Mouse (Mus musculus): ENCODE measurements around the gene Rabac1. TPM values are rescaled to one million over a fixed set of nuclear protein-coding genes. Genes with fewer than 3 reads are reported as not detected.
A peak's percentile ranks its signal among the peaks of the same experiment; 100 is the strongest.

The Rabac1 gene
- polyA plus RNA-seq, 2 experiments from 2014 or later, result 190 to 202 TPM

DNA sequence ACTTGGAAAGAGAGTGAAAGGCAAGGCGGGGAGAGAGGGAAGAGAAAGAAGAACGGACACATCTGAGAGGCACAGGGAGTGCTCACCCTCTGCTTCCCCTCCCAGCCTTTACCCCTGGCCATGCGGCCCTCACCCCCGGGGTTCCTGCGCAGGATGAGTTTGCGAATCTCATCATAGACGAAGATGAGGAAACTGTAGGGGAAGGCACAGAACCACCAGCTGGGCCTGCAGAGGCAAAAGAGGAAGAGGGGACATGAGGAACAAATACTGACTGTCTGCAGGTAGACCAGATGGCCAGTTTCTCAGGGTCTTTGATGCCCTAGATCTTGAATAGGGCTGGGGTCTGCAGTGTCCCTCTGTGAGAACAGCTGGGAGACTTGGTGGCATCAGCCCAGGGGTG lies 6.2 kb upstream of the Rabac1 start:
- ATAC-seq, result no peak

- ATAC-seq, result peak; percentile 24
Observed at GRCm38 (mm10) chr7:24974893-24975595, 2.5 kb upstream of the Rabac1 start.

DNA sequence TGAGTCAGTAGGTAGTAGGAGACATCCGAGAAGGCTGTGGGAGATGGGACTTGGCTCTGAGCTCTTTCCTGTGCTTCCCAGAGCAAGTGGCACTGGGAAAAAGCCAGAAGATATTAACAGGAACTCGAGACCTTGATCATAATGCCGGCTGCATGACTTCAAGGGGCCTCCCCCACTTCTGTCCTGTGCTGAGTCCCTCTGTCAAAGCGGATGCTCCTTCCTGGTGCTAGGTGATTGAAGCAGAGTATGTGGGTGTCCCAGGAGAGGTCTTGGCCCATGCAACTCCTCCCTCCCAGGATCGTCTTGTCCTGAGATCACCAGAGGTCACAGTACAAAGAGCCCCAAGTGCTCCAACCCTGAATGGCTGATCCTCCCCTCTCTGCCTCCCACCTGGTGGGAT lies 1.3 kb upstream of the Rabac1 start:
- ATAC-seq, result no peak

DNA sequence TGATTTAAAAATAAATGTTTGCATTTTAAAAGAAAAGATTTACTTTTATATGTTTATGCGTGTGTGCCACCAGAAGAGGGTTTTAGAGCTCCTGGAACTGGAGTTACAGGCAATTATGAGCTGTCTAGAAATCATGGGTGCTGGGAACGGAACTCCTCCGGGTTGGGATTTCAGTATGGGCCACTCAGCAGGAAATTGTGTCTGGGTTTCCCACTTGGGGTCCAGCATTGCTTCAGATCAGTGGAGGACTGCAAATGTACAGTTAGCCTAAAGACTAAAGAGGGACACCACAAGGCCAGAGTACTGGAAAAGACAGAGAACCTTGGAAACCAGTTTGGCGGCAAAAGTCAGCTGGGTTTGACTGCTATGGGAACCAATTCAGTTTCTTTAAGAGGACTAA lies 654 bp upstream of the Rabac1 start:
- ATAC-seq, result no peak

DNA sequence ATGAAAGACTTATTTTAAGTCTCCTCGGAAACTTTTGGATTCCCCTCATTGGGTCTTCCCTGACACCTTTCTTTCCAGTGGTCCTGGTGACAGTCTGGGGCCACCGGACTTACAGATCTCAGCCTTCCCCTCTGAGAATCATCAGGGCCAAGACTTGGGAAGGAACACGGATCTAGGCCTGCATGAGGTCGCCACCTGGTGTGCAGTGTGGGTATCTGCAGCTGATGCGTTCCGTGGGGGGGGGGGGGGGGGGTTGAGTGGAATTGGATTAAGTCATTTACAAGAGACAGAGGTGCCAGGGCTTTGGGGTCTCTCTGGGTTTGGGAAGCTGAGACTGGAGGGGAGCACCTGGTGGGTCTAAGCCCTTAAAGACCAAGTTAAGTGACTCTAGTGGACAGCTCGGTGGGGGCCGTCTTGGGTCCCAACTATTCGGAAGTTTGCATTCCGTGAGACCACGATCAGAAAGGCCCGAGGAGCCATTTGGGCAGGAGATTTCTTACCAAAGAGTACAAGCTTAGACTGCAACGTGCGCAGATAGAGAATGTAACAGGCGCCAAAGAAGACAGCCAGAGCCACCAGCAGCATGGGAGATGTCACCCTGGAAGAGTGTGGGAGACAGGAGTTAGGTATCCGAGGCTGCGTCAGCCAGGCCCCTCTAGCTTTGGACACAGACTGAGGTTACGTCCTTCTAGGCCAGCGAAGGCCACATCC lies 1.1 kb downstream of the Rabac1 start:
- ATAC-seq, result no peak

GRCm38 (mm10) chr7:24970341-24970740 lies 2.2 kb downstream of the Rabac1 start:
- no peak for ATAC-seq

DNA sequence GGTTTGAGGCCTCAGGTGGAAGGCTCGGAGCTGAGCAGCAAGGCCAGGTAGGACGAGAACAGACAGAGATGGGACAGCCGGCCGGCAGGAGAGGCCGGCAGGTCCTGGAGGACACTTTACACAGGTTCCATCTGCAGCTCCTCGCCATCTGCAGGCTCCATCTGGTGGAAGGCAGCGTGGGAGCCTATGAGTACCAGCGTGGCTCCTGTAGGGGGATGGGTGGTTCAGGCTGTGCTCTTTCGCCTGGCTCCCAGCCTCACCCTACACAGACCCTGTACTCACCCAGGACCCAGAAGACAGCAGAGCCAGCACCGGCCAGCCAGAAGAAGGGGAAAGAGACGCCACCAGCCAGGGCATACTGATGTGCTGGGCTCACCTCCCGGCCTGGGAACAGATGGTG lies 2.7 kb downstream of the Rabac1 start:
- no peak for ATAC-seq

GRCm38 (mm10) chr7:24968463-24968862 lies 4.1 kb downstream of the Rabac1 start:
- ATAC-seq, result no peak

DNA sequence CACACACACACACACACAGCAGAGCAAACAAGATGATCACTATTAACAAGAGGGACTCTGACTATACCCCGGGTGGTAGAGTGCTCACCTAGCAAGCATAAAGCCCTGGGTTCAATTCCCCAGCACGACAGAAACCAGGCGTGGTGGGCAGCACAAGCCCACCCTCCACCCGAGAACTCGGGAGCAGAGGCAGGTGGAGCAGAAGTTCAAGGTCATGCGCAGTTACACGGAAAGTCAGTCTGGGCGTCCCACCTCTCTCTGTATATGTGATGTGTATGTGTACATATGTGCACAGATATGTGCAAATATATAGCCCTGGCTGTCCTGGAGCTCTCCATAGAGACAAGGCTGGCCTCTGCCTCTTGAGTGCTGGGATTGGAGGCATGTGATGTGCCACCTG lies 4.6 kb downstream of the Rabac1 start:
- ATAC-seq, result no peak

DNA sequence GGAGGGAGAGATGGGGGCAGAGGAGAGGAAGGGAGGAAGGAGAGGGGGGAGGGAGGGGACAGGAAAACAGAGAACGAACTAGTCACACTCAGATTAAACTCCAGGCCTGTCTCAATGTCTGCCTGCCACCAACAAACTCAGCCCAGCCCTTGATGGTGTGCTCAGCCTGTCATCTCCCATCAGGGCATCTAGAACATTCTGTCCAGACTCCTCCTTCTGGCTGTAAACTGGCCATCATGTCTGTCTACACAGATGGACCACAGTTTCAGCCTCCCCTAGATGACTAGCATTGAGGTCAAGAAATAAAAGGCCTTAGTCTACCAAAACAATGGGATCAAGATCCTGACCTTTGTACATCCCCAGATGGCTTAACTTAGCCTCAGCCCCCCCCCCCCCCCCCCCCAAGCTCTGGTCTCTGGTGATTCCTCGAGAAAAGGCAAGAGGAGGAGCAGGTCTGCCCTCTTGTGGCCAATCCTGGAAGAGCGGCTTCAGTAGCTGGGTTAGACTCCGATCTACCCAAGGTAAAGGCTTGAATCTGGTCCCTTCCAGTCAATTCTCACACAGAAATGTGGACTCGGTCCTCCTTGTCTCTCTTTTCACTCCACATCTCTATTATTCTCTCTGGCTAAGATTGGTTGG lies 7.5 kb downstream of the Rabac1 start:
- peak; percentile 59 for ATAC-seq

DNA sequence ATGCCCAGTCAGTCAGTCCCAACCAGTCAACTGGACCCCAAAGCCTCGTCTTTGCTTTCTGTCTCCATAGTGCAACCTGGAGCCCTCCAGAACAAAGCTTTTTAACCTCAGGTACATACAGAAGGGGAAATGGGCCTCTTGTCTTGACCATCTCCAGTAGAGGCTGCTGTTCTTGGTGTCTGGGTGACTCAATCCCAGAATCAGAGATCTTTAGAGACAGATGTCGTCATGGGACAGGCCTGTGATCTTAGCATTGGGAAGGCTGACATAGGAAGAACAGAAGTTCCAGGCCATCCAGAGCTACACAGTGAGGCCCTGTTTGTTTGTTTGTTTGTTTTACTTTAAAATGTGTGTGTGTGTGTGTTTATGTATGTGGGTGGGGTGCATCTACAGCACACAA lies 8.3 kb downstream of the Rabac1 start:
- ATAC-seq, result no peak

GRCm38 (mm10) chr7:24955226-24955625 lies 17.3 kb downstream of the Rabac1 start:
- no peak for ATAC-seq

DNA sequence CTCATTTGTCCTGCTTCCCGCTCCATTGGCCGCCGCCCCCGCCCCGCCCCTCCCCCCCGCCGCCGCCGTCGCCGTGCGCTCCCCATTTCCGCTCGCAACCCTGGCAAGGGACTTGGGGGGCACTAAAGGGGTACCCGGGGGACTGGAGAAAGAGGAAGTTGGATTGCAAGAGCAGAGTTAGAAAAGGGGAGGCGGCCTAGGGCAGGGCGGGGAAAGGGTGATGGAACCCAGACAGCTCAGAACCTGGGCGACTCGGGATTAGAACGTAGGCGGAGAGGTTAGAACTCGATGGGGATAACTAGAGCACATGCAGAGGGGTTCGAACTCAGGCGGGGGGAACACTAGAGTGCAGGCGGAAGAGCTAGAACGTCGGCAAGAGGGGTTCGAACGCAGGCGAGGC lies 18.1 kb downstream of the Rabac1 start:
- ATAC-seq, result peak; percentile 59

DNA sequence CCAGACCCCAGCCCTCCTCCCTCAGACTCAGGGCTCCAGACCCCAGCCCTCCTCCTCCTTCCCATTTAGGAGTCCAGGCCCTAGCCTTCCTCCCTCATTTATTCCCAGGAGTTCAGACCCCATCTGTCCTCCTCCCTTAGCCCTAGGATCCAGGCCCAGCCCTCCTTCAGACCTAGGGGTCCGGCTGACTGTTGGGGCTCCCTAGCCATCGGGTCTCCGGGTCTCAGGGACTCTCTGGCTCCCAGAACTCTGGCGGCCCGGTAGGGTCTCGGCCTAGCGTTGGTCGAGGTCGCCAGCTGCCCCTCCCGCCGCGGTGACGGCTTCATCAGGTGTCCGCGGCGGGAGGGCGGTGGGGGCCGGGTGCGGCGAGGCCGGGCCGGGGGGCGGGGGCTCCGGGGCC lies 18.6 kb downstream of the Rabac1 start:
- ATAC-seq, result no peak

- ATAC-seq, result peak; percentile 23
Observed at GRCm38 (mm10) chr7:24949958-24950623, 22.5 kb downstream of the Rabac1 start.

GRCm38 (mm10) chr7:24948774-24949173 lies 23.8 kb downstream of the Rabac1 start:
- no peak for ATAC-seq

DNA sequence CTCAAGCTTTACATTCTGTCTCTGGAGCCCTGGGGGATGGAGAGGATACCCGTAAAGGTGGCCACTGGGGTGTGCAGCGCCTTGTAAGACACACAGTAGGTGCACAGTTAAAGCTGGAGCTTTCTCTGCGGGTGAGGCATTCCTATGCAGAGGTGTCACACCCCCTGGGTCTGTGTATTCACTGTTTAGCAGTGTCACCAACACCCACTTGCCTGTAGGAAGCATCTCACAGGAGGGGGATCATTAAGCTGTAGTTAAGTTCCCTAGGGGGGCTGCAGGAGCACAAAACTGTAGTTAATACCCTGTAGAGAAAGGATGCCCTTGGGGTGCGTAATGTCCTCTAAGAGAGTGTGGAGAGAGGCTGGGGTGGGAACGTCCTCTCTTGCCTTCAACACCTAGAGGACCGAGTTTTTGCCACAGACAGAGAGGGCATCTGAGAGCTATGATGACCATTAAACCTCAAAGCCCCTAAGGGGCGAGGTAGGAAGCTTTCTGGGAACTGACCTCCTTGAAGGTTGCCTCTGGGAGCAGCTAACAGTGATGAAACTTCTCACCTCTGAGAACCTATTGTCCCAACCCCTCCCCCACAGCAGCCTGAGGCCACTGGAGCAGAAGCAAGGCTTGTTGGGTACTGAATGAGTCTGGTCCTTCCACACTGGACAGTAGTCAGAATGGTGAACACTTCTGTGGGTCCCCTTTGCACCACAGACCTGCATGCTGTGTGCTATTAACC lies 25.1 kb downstream of the Rabac1 start:
- no peak for ATAC-seq

GRCm38 (mm10) chr7:24944257-24944950 lies 28.1 kb downstream of the Rabac1 start, which contains the start of gene Gm4881:
TSS of gene Gm4881 (minus strand) at chr7:24944494.
- no peak for ATAC-seq

- no peak for ATAC-seq
Observed at GRCm38 (mm10) chr7:24943641-24944040, 28.9 kb downstream of the Rabac1 start.

DNA sequence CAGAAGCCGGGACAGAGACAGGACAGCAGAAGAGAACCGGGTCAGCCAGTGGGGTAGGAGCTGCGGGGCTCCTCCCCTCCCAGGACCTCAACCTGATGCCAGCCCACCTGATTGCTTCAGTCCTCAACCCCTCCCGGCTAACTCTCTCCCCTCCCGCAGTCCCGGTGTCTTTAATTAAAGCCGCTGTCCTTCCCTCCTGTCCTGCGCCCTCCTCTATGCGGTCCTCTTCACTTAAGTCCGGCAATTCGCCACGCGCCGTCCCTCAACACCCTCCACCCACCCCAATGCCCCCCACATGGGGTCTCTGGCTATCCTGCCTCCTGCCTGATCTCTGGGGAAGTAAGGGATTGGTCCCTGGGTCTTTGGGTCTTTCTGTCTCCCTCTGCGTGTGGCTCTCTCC lies 40.9 kb downstream of the Rabac1 start:
- no peak for ATAC-seq

GRCm38 (mm10) chr7:24930475-24930874 lies 42.1 kb downstream of the Rabac1 start:
- no peak for ATAC-seq
